Mouse (Mus musculus) lung, postnatal 0 days (tissue): Measurements from ENCODE around the gene R3hdml.

Experiments
- CTCF ChIP-seq: IDR thresholded peaks from 2 replicates; pipeline ENCODE4 v1.5.1; 2016; ENCODE audit warnings: antibody characterized with exemption, mild to moderate bottlenecking
- EP300 ChIP-seq: IDR thresholded peaks from 2 replicates; pipeline ENCODE4 v1.6.1; 2016; ENCODE audit warnings: antibody characterized with exemption, mild to moderate bottlenecking, control low read depth

- TF ChIP-seq CTCF (no peak), EP300 (no peak)
These were observed 41.3 kb upstream of the R3hdml start for GRCm38 (mm10) chr2:163450668-163451295.
